Mouse (Mus musculus): ENCODE data around the gene Cpxm2. TPM values are rescaled to one million over a fixed set of nuclear protein-coding genes. Genes with fewer than 3 reads are reported as not detected.
A peak's percentile ranks its signal among the peaks of the same experiment; 100 is the strongest.

The Cpxm2 gene
- 4.1 and 4.2 TPM in 2 replicates for polyA plus RNA-seq (2016; fragmentation: Nextera tagmentation; extraction: Ambion mirVana)

DNA sequence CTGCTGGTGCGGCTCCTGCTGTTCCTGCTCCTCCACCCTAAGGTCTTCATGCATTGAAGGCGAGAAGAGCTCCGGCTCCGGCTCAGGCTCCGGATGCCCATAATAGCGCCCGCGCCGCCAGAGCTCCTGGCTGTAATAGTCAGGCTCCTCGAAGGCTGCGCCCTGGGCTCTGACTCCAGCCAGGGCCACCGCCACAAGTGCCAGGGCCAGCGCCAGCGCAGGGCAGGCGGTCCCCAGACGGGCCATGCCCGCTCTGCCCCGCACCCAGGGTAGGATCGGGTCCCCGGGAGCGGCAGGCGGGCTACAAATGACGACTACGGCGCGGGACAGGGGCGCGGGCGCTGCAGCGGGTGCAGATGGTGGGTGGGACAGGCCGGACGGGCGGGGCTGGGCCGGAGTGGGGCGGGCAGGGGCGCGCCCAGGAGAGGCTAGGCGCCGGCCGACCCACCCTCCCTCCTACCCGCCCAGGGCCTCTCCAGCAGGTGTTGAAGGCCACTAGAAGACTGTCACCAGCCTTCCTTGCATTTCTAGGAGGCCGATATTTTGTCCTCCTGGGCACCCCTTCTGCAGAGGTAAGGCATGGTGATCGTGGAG lies at the start of gene Cpxm2:
Cpxm2 (minus strand) TSS at position 372 of the 594 bp plus-strand sequence.
- Histone ChIP-seq H3K9me3 (no peaks in the 10 kb centered on the region), H3K9ac (replicated peaks) (peak within 1 kb of the TSS; percentile 63), H3K36me3 (no peaks in the 10 kb centered on the region), H3K4me2 (peak within 1 kb of the TSS; percentile 93), H3K4me1 (replicated peaks) (peaks cover 16% of the 10 kb centered on the region), H3K27me3 (peaks cover 48% of the 10 kb centered on the region), H3K27ac (no peak within 1 kb of the TSS), H3K4me3 (replicated peaks) (peak within 1 kb of the TSS; percentile 49)
- WGBS, result 2% methylated on average over 43 of the region's 43 CpGs
- peak; percentile 31; the same call in 1 of the 2 replicates for ATAC-seq (ENCODE audit: insufficient number of reproducible peaks, insufficient read depth, low FRiP score, low TSS enrichment, low read depth)

DNA sequence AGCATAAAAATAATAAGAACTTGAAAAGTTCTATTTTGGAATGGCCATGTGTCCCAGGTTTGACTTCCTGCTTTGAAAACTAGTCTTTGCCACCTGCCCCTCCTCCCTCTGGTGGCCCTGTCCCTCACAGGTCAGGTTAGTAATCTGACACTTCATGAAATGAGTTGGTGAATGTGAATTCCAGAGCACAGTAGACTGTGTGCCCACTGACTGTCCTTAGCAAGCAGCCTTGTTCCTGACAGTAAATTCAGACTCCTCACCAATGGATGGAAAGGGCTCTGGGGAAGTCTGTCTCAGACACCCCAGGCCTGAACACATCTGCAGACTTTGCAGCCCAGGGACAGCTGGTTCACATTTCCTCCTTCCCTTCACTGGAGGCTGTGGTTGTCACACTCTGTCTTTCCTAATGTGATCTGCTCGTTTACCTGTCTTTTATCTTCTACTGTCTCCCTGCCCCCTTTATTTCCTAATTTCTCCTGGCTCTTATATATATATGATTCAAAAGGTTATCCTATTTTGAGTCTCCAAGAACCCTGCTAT lies 49.6 kb upstream of the Cpxm2 start:
- Histone ChIP-seq H3K4me3 (replicated peaks) (no peak overlapping the region), H3K27me3 (0 out of 2 replicates have a peak, but pooled peaks cover 6% of the 10 kb centered on the region), H3K4me1 (replicated peaks) (peaks cover 39% of the 10 kb centered on the region), H3K36me3 (no peaks in the 10 kb centered on the region), H3K27ac (peak overlapping the region; percentile 73), H3K9me3 (no peaks in the 10 kb centered on the region), H3K9ac (replicated peaks) (no peak overlapping the region), H3K4me2 (0 out of 2 replicates have a peak overlapping the region, but pooled peaks have one; percentile 15)
- WGBS, result 0% methylated on average over 1 of the region's 1 CpGs
- ATAC-seq (ENCODE audit: insufficient number of reproducible peaks, insufficient read depth, low FRiP score, low TSS enrichment, low read depth), result peak; percentile 76

DNA sequence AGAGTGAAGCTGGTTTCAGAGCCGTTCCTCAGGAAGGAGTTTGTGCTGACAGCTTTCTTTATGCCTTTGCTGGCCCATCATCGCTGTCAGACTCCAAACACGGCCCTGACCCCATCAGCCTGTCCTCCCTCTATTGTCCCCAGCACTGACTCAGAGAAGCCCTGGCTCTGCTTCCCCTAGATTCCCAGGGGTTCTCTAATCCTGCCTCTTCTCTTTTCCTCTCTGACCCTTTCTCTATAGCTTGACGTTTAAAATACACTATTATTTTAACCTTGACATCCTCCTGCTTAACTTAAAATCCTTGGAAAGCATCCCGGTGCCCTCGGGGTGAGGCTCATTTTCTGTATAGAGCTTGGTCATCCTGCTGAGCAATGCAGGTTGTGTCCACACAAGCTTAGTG lies 45.1 kb upstream of the Cpxm2 start:
- Histone ChIP-seq H3K27ac (no peak overlapping the region), H3K9me3 (no peaks in the 10 kb centered on the region), H3K9ac (replicated peaks) (no peak overlapping the region), H3K4me1 (replicated peaks) (peaks cover 65% of the 10 kb centered on the region), H3K27me3 (0 out of 2 replicates have a peak, but pooled peaks cover 3% of the 10 kb centered on the region), H3K36me3 (no peaks in the 10 kb centered on the region), H3K4me3 (replicated peaks) (no peak overlapping the region), H3K4me2 (no peak overlapping the region)
- WGBS, result 58% methylated on average over 6 of the region's 6 CpGs
- no peak for ATAC-seq (ENCODE audit: insufficient number of reproducible peaks, insufficient read depth, low FRiP score, low TSS enrichment, low read depth)

GRCm38 (mm10) chr7:132198806-132199205 lies 44.3 kb upstream of the Cpxm2 start:
- Histone ChIP-seq H3K27me3 (0 out of 2 replicates have a peak, but pooled peaks cover 3% of the 10 kb centered on the region), H3K4me3 (replicated peaks) (no peak overlapping the region), H3K4me2 (no peak overlapping the region), H3K27ac (0 out of 2 replicates have a peak overlapping the region, but pooled peaks have one; percentile 12), H3K9ac (replicated peaks) (no peak overlapping the region), H3K9me3 (no peaks in the 10 kb centered on the region), H3K4me1 (replicated peaks) (peaks cover 57% of the 10 kb centered on the region), H3K36me3 (no peaks in the 10 kb centered on the region)
- 52% methylated on average over 1 of the region's 1 CpGs for WGBS
- ATAC-seq (ENCODE audit: insufficient number of reproducible peaks, insufficient read depth, low FRiP score, low TSS enrichment, low read depth), result no peak

DNA sequence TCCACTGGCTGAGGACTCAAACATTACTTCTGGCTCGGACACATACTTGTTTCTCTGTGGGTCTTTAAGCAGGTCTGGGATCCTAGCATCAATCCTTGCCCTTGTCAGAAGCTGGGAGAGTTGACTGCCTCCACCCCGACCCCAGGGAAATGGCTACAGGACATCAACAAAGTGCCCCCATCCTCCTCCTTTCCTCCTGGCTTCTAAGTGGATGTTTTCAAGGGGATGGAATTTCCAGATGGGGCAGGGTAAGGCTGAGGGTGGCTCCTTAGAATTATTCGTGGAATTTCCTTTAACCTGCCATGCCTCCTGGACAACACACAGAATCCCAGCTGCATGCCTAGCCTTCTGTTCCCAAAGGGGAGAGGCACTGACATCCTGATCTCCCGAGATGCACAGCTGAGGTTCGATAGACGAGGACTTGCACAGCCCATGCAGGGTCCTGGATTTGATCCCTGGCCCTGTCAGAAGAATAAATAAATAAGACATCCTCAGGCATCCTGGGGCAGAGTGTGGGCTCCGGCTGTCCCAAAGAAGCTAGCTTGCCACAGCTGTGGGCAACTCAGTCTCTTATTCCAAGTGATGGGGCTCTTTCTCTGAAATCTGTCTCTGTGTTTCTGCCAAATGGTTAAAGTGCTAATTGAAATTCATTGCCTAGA lies 43.4 kb upstream of the Cpxm2 start:
- Histone ChIP-seq H3K27ac (peak overlapping the region; percentile 12; the same call in 1 of the 2 replicates), H3K9ac (replicated peaks) (no peak overlapping the region), H3K4me2 (no peak overlapping the region), H3K4me3 (replicated peaks) (no peak overlapping the region), H3K4me1 (replicated peaks) (peaks cover 51% of the 10 kb centered on the region), H3K27me3 (0 out of 2 replicates have a peak, but pooled peaks cover 3% of the 10 kb centered on the region), H3K36me3 (no peaks in the 10 kb centered on the region), H3K9me3 (no peaks in the 10 kb centered on the region)
- 21% methylated on average over 7 of the region's 7 CpGs for WGBS
- no peak for ATAC-seq (ENCODE audit: insufficient number of reproducible peaks, insufficient read depth, low FRiP score, low TSS enrichment, low read depth)

GRCm38 (mm10) chr7:132196581-132196980 lies 42.0 kb upstream of the Cpxm2 start:
- no peak overlapping the region for H3K9ac ChIP-seq (replicated peaks)

DNA sequence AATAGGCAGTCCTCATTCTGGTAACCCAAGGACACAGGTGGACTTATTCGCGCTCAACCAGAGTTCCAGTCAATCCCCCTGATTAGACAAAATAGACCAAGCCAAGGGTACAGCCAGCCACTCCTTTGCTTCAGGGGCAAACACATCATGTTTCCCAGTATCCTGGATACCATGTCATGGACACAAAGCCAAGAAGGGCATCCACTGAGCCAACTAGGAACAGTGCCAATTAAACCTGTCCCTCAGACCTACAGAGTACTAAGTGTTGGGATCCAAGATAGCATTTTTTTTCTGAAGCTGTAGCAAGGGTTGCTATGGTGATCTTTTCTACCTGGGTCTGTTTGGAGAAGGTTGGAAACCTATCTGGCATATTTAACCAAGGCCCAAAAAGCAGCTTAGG lies 39.1 kb upstream of the Cpxm2 start:
- no peak for ATAC-seq (ENCODE audit: insufficient number of reproducible peaks, insufficient read depth, low FRiP score, low TSS enrichment, low read depth)
- WGBS, result 94% methylated on average over 2 of the region's 2 CpGs
- Histone ChIP-seq H3K9ac (replicated peaks) (no peak overlapping the region), H3K9me3 (peaks cover 5% of the 10 kb centered on the region; the same call in 1 of the 2 replicates), H3K4me1 (replicated peaks) (peaks cover 33% of the 10 kb centered on the region), H3K36me3 (no peaks in the 10 kb centered on the region), H3K4me2 (no peak overlapping the region), H3K27me3 (peaks cover 4% of the 10 kb centered on the region; the same call in 1 of the 2 replicates), H3K27ac (no peak overlapping the region), H3K4me3 (replicated peaks) (no peak overlapping the region)

More at GRCm38 (mm10) chr7:132196581-132196980, 42.0 kb upstream of the Cpxm2 start:
- Histone ChIP-seq H3K4me2 (no peak overlapping the region), H3K4me1 (replicated peaks) (peaks cover 49% of the 10 kb centered on the region), H3K9me3 (no peaks in the 10 kb centered on the region), H3K27ac (no peak overlapping the region), H3K36me3 (no peaks in the 10 kb centered on the region), H3K27me3 (0 out of 2 replicates have a peak, but pooled peaks cover 3% of the 10 kb centered on the region), H3K4me3 (replicated peaks) (no peak overlapping the region)
- no peak for ATAC-seq (ENCODE audit: insufficient number of reproducible peaks, insufficient read depth, low FRiP score, low TSS enrichment, low read depth)
- 88% methylated on average over 1 of the region's 1 CpGs for WGBS

- ATAC-seq (ENCODE audit: insufficient number of reproducible peaks, insufficient read depth, low FRiP score, low TSS enrichment, low read depth), result no peak
- Histone ChIP-seq H3K4me3 (replicated peaks) (no peak overlapping the region), H3K4me1 (replicated peaks) (peaks cover 40% of the 10 kb centered on the region), H3K4me2 (no peak overlapping the region), H3K27ac (peak overlapping the region; percentile 62), H3K27me3 (peaks cover 8% of the 10 kb centered on the region; the same call in 1 of the 2 replicates), H3K36me3 (no peaks in the 10 kb centered on the region), H3K9me3 (peaks cover 5% of the 10 kb centered on the region; the same call in 1 of the 2 replicates), H3K9ac (replicated peaks) (no peak overlapping the region; the same call in 1 of the 2 replicates)
- 23% methylated on average over 3 of the region's 3 CpGs for WGBS
These were observed 32.9 kb upstream of the Cpxm2 start for GRCm38 (mm10) chr7:132187456-132187855.

DNA sequence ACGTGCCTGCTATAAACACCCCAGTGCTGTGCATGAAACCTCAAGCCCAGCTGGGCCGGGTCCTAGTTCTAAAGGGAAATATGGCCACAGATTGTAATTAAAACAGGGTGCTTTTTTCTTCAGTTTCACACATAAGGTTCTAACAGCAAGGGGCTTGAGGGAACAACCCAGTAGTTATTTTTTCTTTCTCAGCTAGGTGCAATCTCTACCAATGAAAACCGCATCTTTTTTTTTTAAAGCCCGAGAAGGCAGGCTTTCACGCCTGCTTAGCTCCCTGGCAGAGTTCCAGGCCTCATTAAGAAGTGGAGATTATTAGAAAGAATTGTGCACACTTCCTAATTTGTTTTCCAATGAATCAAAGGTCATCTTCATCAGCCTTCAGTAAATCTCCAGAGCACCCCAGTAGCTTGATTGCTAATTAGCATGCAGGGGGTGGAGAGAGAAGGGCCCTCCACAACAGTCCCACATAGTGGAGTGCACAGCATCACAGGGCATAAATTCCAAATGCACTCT lies 29.4 kb upstream of the Cpxm2 start:
- H3K4me1 ChIP-seq (replicated peaks), result peaks cover 32% of the 10 kb centered on the region
- 0 out of 2 replicates have a peak, but pooled peaks cover 4% of the 10 kb centered on the region for H3K27me3 ChIP-seq
- no peak overlapping the region for H3K27ac ChIP-seq
- H3K9ac ChIP-seq (replicated peaks), result no peak overlapping the region
- H3K4me2 ChIP-seq, result no peak overlapping the region
- WGBS, result 28% methylated on average over 5 of the region's 5 CpGs
- H3K36me3 ChIP-seq, result no peaks in the 10 kb centered on the region
- ATAC-seq (ENCODE audit: insufficient number of reproducible peaks, insufficient read depth, low FRiP score, low TSS enrichment, low read depth), result no peak
- peaks cover 6% of the 10 kb centered on the region; the same call in 1 of the 2 replicates for H3K9me3 ChIP-seq
- no peak overlapping the region for H3K4me3 ChIP-seq (replicated peaks)

DNA sequence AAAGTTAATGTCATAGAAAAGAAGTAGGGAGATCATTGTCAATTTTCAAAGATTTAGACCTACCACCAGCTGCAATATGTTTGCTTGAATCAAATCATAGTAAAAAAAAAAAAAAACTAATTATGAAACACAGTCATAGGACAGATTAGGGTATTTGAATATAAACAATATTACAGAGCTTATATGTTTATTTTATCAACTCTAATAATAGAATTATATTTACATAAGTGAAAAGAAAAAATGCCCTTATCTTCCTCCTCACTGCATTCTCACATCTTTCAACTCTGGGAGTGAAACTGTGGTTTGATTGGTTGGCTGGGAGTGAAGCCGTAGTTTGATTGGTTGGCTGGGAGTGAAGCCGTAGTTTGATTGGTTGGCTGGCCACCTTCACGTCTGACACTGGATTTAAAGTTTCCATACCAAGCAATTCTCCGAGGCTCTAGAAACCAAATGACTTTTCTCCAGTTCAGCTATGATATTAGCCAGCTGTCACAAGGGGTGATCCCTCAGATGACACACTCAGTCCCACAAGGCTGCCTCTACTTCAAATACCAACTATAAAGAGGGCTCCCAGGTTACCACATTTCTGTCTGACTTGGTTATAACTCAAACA lies 27.2 kb upstream of the Cpxm2 start:
- Histone ChIP-seq H3K4me2 (no peak overlapping the region), H3K27ac (no peak overlapping the region), H3K27me3 (0 out of 2 replicates have a peak, but pooled peaks cover 4% of the 10 kb centered on the region), H3K4me1 (replicated peaks) (peaks cover 18% of the 10 kb centered on the region), H3K36me3 (no peaks in the 10 kb centered on the region), H3K4me3 (replicated peaks) (no peak overlapping the region), H3K9me3 (peaks cover 6% of the 10 kb centered on the region; the same call in 1 of the 2 replicates), H3K9ac (replicated peaks) (no peak overlapping the region)
- WGBS, result 89% methylated on average over 4 of the region's 4 CpGs
- no peak for ATAC-seq (ENCODE audit: insufficient number of reproducible peaks, insufficient read depth, low FRiP score, low TSS enrichment, low read depth)
